Mouse (Mus musculus): ENCODE data around the gene Fkrp. TPM values are rescaled to one million over a fixed set of nuclear protein-coding genes. Genes with fewer than 3 reads are reported as not detected.

The Fkrp gene
- polyA plus RNA-seq, 1 experiment: 41.7 TPM

- 55% methylated on average over 7 of the region's 7 CpGs for WGBS
- H3K4me1 ChIP-seq (ENCODE audit: control insufficient read depth, insufficient read depth, low read length): peaks cover 10% of the 10 kb centered on the region
- TF ChIP-seq CTCF (IDR thresholded peaks at IDR 0.05; ENCODE audit: insufficient read depth, low read length) (no peak), POLR2A (IDR thresholded peaks at IDR 0.05; ENCODE audit: borderline replicate concordance, extremely low read depth, low read depth, low read length) (no peak)
- DNase-seq: no peak
- no peak overlapping the region for H3K4me3 ChIP-seq (replicated peaks; ENCODE audit: extremely low read depth, low read depth, low read length)
Measured at GRCm38 (mm10) chr7:16763463-16764218, 52.9 kb downstream of the Fkrp start.

GRCm38 (mm10) chr7:16761630-16762029, 54.9 kb downstream of the Fkrp start:
- no peak overlapping the region for H3K4me3 ChIP-seq (replicated peaks; ENCODE audit: extremely low read depth, low read depth, low read length)
- DNase-seq: no peak
- H3K4me1 ChIP-seq (ENCODE audit: control insufficient read depth, insufficient read depth, low read length): peaks cover 10% of the 10 kb centered on the region
- WGBS: 41% methylated on average over 5 of the region's 5 CpGs
- TF ChIP-seq CTCF (IDR thresholded peaks at IDR 0.05; ENCODE audit: insufficient read depth, low read length) (no peak), POLR2A (IDR thresholded peaks at IDR 0.05; ENCODE audit: borderline replicate concordance, extremely low read depth, low read depth, low read length) (no peak)

DNA sequence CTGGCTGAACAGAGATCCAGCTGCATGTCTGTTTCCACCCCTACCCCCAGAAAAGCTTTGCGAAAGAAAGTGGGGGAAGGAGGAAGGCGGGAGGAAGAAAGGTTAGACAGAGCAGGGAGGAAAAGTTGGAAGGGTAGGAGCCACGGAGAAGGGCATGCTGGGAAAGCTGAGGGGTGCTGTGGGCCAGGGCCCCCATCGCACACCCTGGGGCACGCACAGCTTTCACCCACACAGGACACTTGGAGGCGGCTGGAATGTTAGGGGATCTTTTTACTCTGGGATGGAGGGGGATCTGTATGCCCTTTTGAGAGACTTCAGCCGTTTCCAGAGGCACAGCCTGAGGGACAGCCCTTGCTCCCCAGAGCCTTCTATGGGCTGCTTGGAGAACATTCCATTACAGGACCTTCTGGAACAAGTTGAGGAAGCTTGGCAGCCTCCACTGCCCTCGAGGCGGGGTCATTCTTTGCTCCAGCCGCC, 55.5 kb downstream of the Fkrp start:
- 31% methylated on average over 10 of the region's 10 CpGs for WGBS
- Histone ChIP-seq H3K4me3 (replicated peaks; ENCODE audit: extremely low read depth, low read depth, low read length) (no peak overlapping the region), H3K4me1 (ENCODE audit: control insufficient read depth, insufficient read depth, low read length) (peaks cover 10% of the 10 kb centered on the region)
- peak; percentile 32 for DNase-seq
- 0 out of 2 replicates have a peak, but pooled peaks have one; percentile 13 for TF ChIP-seq POLR2A (IDR thresholded peaks at IDR 0.05; ENCODE audit: borderline replicate concordance, extremely low read depth, low read depth, low read length)
- no peak for TF ChIP-seq CTCF (IDR thresholded peaks at IDR 0.05; ENCODE audit: insufficient read depth, low read length)

DNA sequence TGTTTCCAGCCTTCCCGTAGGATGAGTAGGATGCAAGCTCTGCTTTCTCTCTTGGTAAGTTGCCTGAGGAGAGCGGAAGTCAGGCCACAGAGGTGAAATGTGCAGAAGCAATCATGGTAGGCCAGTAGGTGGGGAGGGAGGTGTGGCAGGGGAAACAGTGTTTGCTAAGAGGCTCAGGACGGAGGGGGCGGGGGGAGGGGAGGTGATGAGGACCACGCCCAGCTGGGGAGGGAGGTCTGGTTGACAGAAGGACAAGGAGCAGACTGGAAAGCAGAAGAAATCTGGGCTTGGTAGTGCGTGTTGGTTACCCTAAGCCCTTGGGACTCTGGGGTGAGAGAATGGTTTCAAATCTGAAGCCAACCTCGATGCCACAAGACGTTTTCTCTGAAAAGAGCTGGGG, 56.2 kb downstream of the Fkrp start:
- TF ChIP-seq POLR2A (IDR thresholded peaks at IDR 0.05; ENCODE audit: borderline replicate concordance, extremely low read depth, low read depth, low read length) (peak; percentile 27; the same call in 1 of the 2 replicates), CTCF (IDR thresholded peaks at IDR 0.05; ENCODE audit: insufficient read depth, low read length) (no peak)
- H3K4me3 ChIP-seq (replicated peaks; ENCODE audit: extremely low read depth, low read depth, low read length): no peak overlapping the region
- no peak for DNase-seq
- WGBS: 14% methylated on average over 8 of the region's 8 CpGs
- H3K4me1 ChIP-seq (ENCODE audit: control insufficient read depth, insufficient read depth, low read length): peaks cover 13% of the 10 kb centered on the region

Other genes with a start within 250 kb of the Fkrp start
- 22.3 and 27.2 TPM in 2 replicates for gene Arhgap35, start 201.7 kb downstream of the Fkrp start, polyA plus RNA-seq (2012; rRNA removed)
- not detected in 2 replicates for gene Ceacam15, start 141.0 kb downstream of the Fkrp start, polyA plus RNA-seq (2012; rRNA removed)
- not detected in 2 replicates for gene Ceacam9, start 94.8 kb downstream of the Fkrp start, polyA plus RNA-seq (2012; rRNA removed)
- 206 and 228 TPM in 2 replicates for gene Ap2s1, start 78.3 kb downstream of the Fkrp start, polyA plus RNA-seq (2012; rRNA removed)
- gene Slc1a5, start 35.4 kb downstream of the Fkrp start, polyA plus RNA-seq (2012; rRNA removed): 190 and 201 TPM in 2 replicates
- 164 and 180 TPM in 2 replicates for gene Strn4, start 843 bp downstream of the Fkrp start, polyA plus RNA-seq (2012; rRNA removed)
- 97.2 and 121 TPM in 2 replicates for gene Prkd2, start 26.2 kb upstream of the Fkrp start, polyA plus RNA-seq (2012; rRNA removed)
- gene Dact3, start 58.6 kb upstream of the Fkrp start, polyA plus RNA-seq (2012; rRNA removed): 31.7 and 41.1 TPM in 2 replicates
- 12.5 and 27.7 TPM in 2 replicates for gene Gng8, start 75.1 kb upstream of the Fkrp start, polyA plus RNA-seq (2012; rRNA removed)
- 9.8 and 10.4 TPM in 2 replicates for gene Ptgir, start 89.8 kb upstream of the Fkrp start, polyA plus RNA-seq (2012; rRNA removed)
- 279 and 310 TPM in 2 replicates for gene Calm3, start 107.4 kb upstream of the Fkrp start, polyA plus RNA-seq (2012; rRNA removed)
- gene Pnmal2, start 128.0 kb upstream of the Fkrp start, polyA plus RNA-seq (2012; rRNA removed): 2.0 and 3.2 TPM in 2 replicates
- gene Pnmal1, start 142.9 kb upstream of the Fkrp start, polyA plus RNA-seq (2012; rRNA removed): not detected in 2 replicates
- gene Gm42372, start 166.4 kb upstream of the Fkrp start, polyA plus RNA-seq (2012; rRNA removed): 0.03 and 0.04 TPM in 2 replicates
- gene Ccdc8, start 176.0 kb upstream of the Fkrp start, polyA plus RNA-seq (2012; rRNA removed): 4.1 and 5.2 TPM in 2 replicates
- gene Ppp5c, start 211.2 kb upstream of the Fkrp start, polyA plus RNA-seq (2012; rRNA removed): 141 and 153 TPM in 2 replicates
- 1.7 and 5.5 TPM in 2 replicates for gene Hif3a, start 245.7 kb upstream of the Fkrp start, polyA plus RNA-seq (2012; rRNA removed)

Measured in lung, adult 2 months (tissue).